Mouse (Mus musculus) neural tube, embryonic 12.5 days (tissue): Measurements from ENCODE around the gene Fam196b. TPM values are rescaled to one million over a fixed set of nuclear protein-coding genes. Genes with fewer than 3 reads are reported as not detected.

Experiments used
- ATAC-seq: fragments of 200-750 bp; cut with Nextera tagmentation; 2 replicates; pipeline ENCODE4 v1.8.0; 2017; ENCODE audit warnings: low read depth, mild to moderate bottlenecking, moderate TSS enrichment, moderate library complexity; ENCODE audit not compliant: low FRiP score
- H3K27ac ChIP-seq: fragments of 300-500 bp; sonication (generic); 2 replicates; pipeline ENCODE4 v1.5.1; 2016
- H3K27me3 ChIP-seq: fragments of 300-500 bp; sonication (generic); replicated peaks from 2 replicates; pipeline ENCODE4 v1.6.1; 2016; ENCODE audit warnings: mild to moderate bottlenecking
- H3K36me3 ChIP-seq: fragments of 300-500 bp; sonication (generic); 2 replicates; pipeline ENCODE4 v1.6.1; 2016; ENCODE audit warnings: mild to moderate bottlenecking
- H3K4me1 ChIP-seq: fragments of 300-500 bp; sonication (generic); 2 replicates; pipeline ENCODE4 v1.6.1; 2016
- H3K4me2 ChIP-seq: fragments of 300-500 bp; sonication (generic); replicated peaks from 2 replicates; pipeline ENCODE4 v1.6.1; 2016; ENCODE audit warnings: mild to moderate bottlenecking
- H3K4me3 ChIP-seq: fragments of 300-500 bp; sonication (generic); 2 replicates; pipeline ENCODE4 v1.5.1; 2016
- H3K9ac ChIP-seq: fragments of 300-500 bp; sonication (generic); 2 replicates; pipeline ENCODE4 v1.6.1; 2016; ENCODE audit warnings: mild to moderate bottlenecking
- H3K9me3 ChIP-seq: fragments of 300-500 bp; sonication (generic); 2 replicates; pipeline ENCODE4 v1.6.1; 2016; ENCODE audit warnings: mild to moderate bottlenecking
- WGBS: fragments of 180-500 bp; shearing (Covaris S2); methylation state at CpG from one replicate; pipeline ENCODE4 v1.1.7; 2016; 5-methylcytosine and 5-hydroxymethylcytosine counted together
- polyA plus RNA-seq: library from polyadenylated mRNA; unstranded; fragments of >200 nt; fragmentation: Nextera tagmentation; extraction: Ambion mirVana; gene quantifications from 2 replicates; pipeline ENCODE4 v1.2.1, GENCODE M21; 2016

Gene Fam196b
- polyA plus RNA-seq, result 1.6 and 2.0 TPM in 2 replicates

DNA sequence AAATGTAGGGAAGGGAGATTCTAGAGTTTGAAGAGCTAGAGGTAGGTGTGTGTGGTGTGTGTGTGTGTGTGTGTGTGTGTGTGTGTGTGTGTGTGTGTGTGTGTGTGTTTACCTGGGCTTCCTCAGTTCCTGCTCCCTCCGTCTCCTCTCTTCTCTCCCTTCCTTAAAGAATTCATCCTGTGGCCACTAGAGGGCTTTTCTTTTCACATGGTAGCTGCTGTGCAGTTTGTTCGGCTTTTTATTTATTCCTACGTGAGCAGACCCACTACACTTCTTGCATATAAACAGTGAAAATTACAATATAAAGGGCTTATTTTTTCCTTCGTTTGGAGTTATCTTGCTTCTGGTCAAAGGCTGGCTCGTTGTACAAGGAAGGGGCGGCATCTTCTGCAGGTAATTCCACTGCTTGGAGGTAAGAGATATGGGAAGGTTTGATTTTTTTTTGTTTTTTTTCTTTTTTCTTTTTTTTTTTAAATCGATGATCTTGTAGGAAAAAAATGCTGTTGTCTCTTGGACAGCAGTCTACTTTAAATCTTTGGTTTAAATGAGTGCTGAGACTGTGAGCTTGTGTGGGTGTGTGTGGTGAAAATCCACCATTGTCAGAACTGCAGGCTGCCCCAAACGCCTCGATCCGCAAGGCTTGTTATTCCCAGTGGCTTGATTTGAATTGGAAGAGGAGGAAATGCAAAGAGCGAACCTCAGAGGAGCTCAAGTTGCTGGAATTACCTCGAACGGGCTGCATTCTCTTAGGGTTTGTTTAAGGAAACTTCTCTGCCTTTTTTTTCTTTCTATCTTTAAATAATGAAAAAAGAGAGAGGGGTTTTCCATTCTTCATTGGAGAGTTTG, at the start of gene Fam196b:
Fam196b (plus strand) TSS at position 289 of the 846 bp plus-strand sequence.
- Histone ChIP-seq H3K4me1 (peaks cover 8% of the 10 kb centered on the region), H3K27ac (no peak within 1 kb of the TSS), H3K9me3 (no peaks in the 10 kb centered on the region), H3K9ac (peak within 1 kb of the TSS; percentile 47; the same call in 1 of the 2 replicates), H3K36me3 (no peaks in the 10 kb centered on the region), H3K4me3 (peak within 1 kb of the TSS; percentile 36), H3K27me3 (peaks cover 8% of the 10 kb centered on the region; the same call in 1 of the 2 replicates), H3K4me2 (peak within 1 kb of the TSS; percentile 55)
- peak; percentile 59; the same call in 1 of the 2 replicates for ATAC-seq
- WGBS, result 2% methylated on average over 13 of the region's 13 CpGs

DNA sequence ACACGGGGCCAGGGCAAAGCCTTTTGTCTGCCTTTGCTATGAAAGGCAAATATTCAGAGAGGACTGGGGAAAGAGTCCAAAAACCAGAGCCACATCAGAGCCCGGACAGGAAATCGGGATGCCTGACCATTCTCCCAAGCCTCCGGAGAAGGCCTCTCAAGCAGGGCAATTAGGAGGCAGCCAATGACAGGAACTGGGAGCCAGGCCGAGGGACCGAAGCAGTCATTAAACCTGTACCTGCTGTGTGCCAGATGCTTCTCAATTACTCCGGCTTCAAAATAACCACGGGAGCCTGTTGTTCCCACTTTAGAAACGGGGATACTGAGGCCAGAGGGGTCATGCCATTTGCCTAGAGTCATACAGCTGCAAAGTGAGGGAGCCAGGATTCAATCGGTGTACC, 42.6 kb upstream of the Fam196b start:
- Histone ChIP-seq H3K9me3 (no peaks in the 10 kb centered on the region), H3K36me3 (no peaks in the 10 kb centered on the region), H3K4me3 (no peak overlapping the region), H3K4me1 (peaks cover 4% of the 10 kb centered on the region; the same call in 1 of the 2 replicates), H3K4me2 (no peak overlapping the region), H3K27me3 (no peaks in the 10 kb centered on the region; the same call in 1 of the 2 replicates), H3K27ac (no peak overlapping the region), H3K9ac (no peak overlapping the region)
- ATAC-seq, result no peak
- 23% methylated on average over 10 of the region's 10 CpGs for WGBS

DNA sequence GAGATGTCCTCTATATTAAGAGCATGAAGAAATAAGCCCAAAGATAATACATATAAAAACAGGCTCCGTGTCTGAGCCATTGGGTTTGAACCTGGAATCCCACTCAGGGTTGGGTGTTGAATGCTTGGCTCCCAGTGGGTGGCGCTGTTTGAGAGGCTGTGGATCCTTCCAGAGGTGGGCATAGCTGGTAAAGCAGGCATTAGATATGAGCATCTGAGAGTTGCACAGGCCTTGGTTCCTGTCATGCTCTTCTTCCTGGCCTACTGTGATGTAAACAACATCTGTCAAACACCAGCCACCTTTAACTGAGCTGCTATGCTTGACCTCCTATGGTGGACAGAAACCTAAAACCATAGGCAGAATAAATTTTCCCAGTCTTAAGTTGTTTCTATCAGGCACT, 38.7 kb upstream of the Fam196b start:
- Histone ChIP-seq H3K27ac (no peak overlapping the region), H3K27me3 (no peaks in the 10 kb centered on the region; the same call in 1 of the 2 replicates), H3K4me2 (no peak overlapping the region), H3K9me3 (no peaks in the 10 kb centered on the region), H3K4me3 (no peak overlapping the region), H3K9ac (no peak overlapping the region), H3K36me3 (no peaks in the 10 kb centered on the region), H3K4me1 (peaks cover 4% of the 10 kb centered on the region; the same call in 1 of the 2 replicates)
- 40% methylated on average over 2 of the region's 2 CpGs for WGBS
- peak; percentile 41; the same call in 1 of the 2 replicates for ATAC-seq

DNA sequence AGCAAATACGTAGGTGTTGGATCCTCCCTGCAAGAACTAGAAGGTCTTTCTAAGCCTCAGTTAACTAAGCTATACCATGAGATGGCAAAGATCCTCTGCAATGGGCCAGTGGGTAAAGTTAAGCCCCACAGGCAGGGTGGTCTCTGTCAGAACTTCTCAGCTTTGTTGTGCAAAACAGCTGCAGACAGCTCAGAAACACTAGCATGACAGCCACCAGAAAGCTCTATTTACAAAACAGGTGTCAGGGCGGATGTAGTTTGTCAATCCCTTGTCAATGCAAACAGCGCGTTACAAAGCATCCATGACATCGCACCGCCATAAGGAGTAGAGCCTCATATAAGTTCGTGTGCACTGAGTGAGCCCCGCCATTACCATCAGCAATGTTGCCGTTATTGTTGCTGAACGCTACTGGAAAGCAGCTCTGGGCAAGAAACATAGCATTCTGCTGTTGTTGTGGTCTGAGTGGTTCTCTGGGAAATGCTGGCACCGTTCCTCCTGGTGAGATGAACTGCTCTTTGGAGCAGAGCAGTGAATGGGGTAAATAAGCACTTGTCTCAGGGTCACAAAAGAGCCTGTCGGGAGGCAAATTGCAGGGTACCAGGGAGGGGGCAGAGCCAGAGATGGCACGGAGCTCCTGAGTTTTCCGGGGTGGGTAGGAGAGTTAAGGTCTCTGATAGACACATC, 38.1 kb upstream of the Fam196b start:
- peak; percentile 74 for ATAC-seq
- Histone ChIP-seq H3K27me3 (no peaks in the 10 kb centered on the region; the same call in 1 of the 2 replicates), H3K9ac (no peak overlapping the region), H3K4me1 (peaks cover 4% of the 10 kb centered on the region; the same call in 1 of the 2 replicates), H3K27ac (no peak overlapping the region), H3K4me3 (no peak overlapping the region), H3K4me2 (no peak overlapping the region; the same call in 1 of the 2 replicates), H3K9me3 (no peaks in the 10 kb centered on the region), H3K36me3 (no peaks in the 10 kb centered on the region)
- 36% methylated on average over 14 of the region's 14 CpGs for WGBS

DNA sequence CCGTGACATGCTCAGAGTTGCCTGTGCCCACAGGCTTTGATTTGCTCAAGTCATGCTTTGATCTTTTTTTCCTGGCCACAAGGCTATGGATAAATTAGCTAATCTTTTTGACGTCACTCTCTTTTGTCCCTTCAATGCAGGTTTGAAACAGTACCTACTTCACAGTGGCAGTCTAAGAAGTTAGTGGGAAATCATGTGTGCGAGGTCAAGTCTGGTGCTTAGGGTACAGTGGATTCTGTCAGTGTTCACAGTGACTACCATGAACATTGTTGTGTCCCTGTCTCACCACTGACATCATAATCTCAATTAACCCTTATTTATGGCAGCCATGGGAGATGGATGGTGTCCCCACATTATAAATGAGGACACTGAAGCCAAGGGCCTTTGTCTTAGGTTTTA, 37.6 kb upstream of the Fam196b start:
- no peak overlapping the region for H3K9ac ChIP-seq
- no peak overlapping the region; the same call in 1 of the 2 replicates for H3K4me2 ChIP-seq
- H3K27ac ChIP-seq, result no peak overlapping the region
- H3K4me1 ChIP-seq, result peaks cover 4% of the 10 kb centered on the region; the same call in 1 of the 2 replicates
- WGBS, result 47% methylated on average over 3 of the region's 3 CpGs
- no peaks in the 10 kb centered on the region; the same call in 1 of the 2 replicates for H3K27me3 ChIP-seq
- H3K36me3 ChIP-seq, result no peaks in the 10 kb centered on the region
- H3K9me3 ChIP-seq, result no peaks in the 10 kb centered on the region
- peak; percentile 37; the same call in 1 of the 2 replicates for ATAC-seq
- H3K4me3 ChIP-seq, result no peak overlapping the region

DNA sequence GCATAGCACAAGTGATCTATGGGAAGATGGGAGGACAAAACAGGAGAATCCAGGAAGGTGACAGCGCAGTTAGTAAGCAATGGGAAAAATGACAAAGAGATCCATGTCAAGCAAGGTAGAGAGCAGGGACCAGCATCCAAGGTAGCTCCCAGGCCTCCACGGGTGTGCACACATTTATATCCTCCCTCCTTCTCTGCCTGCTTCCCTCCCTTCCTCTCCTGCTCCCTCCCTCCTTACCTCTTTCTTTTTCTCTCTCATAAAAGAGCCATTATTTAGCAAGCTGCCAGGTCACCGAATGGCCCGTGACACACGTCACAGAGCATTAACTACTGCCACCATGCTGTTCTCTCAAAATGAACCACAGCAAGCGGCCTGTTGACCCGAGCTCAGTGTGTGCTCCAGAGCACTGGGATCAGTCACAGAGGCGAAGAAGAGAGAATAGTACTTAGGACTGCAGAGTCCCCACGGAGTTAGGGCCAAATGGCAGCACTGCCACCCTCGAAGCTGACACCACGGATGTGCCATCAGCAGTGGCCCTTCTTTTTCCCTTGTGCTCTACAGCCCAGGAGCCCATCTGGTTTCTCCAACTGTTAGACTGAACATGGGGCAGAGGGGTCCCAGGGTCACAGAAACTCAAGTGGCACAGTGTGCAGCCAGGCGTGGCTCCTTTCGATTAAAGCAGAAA, 30.4 kb upstream of the Fam196b start:
- 0 out of 2 replicates have a peak, but pooled peaks cover 14% of the 10 kb centered on the region for H3K27me3 ChIP-seq
- peak; percentile 41; the same call in 1 of the 2 replicates for ATAC-seq
- WGBS, result 15% methylated on average over 13 of the region's 13 CpGs

DNA sequence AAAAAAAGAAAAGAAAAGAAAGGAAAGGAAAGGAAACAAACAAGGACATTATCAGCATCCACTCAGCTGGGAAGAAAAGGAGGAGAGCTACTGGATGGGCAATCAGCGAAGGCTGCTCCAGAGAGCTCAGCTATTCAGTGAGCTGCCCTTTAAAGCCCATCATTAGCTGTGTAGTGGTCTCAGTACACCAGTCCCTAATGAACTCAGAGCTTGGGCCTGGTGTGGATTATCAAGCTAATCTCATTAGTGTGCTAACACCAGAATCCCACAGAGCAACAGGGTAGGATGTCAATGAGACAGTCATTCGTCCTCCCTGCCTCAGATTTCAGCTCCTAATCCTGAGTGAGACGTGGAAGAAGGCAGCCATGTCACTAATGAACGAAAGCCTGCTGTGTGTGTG, 24.4 kb upstream of the Fam196b start:
- ATAC-seq, result no peak
- H3K27ac ChIP-seq, result no peak overlapping the region
- 45% methylated on average over 4 of the region's 4 CpGs for WGBS

More for the DNA sequence above, 30.4 kb upstream of the Fam196b start:
- H3K4me3 ChIP-seq, result no peak overlapping the region
- H3K4me1 ChIP-seq, result peaks cover 10% of the 10 kb centered on the region
- no peak overlapping the region for H3K9ac ChIP-seq
- H3K27ac ChIP-seq, result no peak overlapping the region
- H3K9me3 ChIP-seq, result no peaks in the 10 kb centered on the region
- no peaks in the 10 kb centered on the region for H3K36me3 ChIP-seq
- no peak overlapping the region for H3K4me2 ChIP-seq

DNA sequence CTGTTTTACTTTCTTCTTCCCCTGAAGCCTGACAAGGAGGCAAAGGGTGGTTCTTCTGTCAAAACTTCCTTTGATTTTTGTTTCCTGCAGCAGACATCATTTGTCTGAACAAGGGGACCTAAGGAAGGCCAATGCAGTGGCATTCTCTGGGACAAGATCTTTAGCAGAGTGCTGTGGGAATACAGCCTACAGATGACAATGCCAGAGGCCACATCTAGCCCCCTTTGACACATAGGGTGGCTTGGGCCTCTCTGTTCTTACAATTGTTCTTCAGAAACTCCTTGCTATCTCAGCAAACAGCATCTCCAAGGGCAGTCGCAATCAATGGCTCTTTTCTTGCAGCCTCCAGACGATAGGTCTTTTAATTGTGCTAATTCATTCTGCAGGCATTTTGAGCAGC, 23.9 kb upstream of the Fam196b start:
- H3K4me1 ChIP-seq, result no peaks in the 10 kb centered on the region
- ATAC-seq, result no peak
- no peak overlapping the region for H3K4me2 ChIP-seq
- no peak overlapping the region for H3K4me3 ChIP-seq
- no peaks in the 10 kb centered on the region for H3K9me3 ChIP-seq
- no peak overlapping the region for H3K9ac ChIP-seq
- no peak overlapping the region for H3K27ac ChIP-seq
- WGBS, result 21% methylated on average over 2 of the region's 2 CpGs
- H3K36me3 ChIP-seq, result no peaks in the 10 kb centered on the region
- H3K27me3 ChIP-seq, result no peaks in the 10 kb centered on the region

More for the DNA sequence above, 24.4 kb upstream of the Fam196b start:
- Histone ChIP-seq H3K36me3 (no peaks in the 10 kb centered on the region), H3K9me3 (no peaks in the 10 kb centered on the region), H3K27me3 (no peaks in the 10 kb centered on the region), H3K4me1 (no peaks in the 10 kb centered on the region), H3K9ac (no peak overlapping the region), H3K4me3 (no peak overlapping the region), H3K4me2 (no peak overlapping the region)

DNA sequence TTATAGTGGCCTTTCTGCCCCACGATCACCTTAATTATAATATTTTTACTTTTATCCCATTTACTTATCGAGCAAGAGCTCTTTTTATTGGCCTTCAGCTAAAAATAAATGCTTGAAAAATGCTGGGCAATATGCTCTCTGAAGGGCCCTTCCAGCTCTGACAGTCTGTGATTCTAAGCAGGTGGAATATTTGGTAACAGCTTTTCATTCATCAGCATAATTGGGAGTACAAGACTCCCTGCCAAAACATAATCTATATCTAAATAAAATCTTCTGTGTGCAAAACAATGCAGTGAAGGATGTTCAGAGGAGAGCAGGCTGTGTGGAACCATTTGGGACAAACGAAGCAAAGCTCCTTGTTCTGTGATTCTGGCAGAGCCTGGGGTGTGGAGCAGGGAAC, 23.3 kb upstream of the Fam196b start:
- Histone ChIP-seq H3K4me3 (no peak overlapping the region), H3K9me3 (no peaks in the 10 kb centered on the region), H3K4me1 (no peaks in the 10 kb centered on the region), H3K9ac (no peak overlapping the region), H3K27ac (no peak overlapping the region), H3K27me3 (no peaks in the 10 kb centered on the region), H3K4me2 (no peak overlapping the region), H3K36me3 (no peaks in the 10 kb centered on the region)
- 51% methylated on average over 3 of the region's 3 CpGs for WGBS
- ATAC-seq, result no peak

DNA sequence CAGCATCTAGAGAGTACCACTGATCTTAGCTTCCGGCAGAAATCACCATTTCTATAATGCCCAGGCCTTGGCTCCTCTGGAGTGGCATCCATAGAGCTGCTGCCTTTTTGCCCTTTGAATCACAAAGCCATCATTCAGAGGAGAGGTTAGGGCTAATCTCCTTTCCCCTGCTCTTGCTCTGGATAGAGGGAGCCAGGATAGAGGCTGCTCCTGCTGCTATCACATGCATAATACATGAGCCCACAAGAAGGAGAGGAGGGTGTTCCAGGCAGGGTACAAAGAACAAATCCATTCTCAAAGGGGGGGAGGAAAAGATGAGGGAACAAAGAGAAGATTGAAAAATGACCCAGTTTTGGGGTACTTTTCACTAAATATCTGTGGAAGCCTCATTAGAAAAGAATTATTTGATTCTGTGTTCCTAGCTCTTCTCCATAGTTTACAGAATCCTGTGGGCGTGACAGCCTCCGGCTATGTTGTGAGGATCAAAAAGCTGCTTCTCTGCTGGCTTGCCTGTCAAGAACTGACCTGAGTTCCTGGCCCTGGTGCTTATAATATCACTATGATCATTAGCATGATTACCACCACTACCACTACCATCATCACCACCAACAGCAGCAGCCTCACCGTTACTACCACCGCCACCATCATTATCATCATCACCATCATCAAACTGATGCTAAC, 16.8 kb upstream of the Fam196b start:
- no peak overlapping the region for H3K4me2 ChIP-seq
- H3K36me3 ChIP-seq, result no peaks in the 10 kb centered on the region
- no peak overlapping the region for H3K4me3 ChIP-seq
- H3K27me3 ChIP-seq, result no peaks in the 10 kb centered on the region
- peaks cover 5% of the 10 kb centered on the region for H3K4me1 ChIP-seq
- H3K9ac ChIP-seq, result no peak overlapping the region
- no peak overlapping the region for H3K27ac ChIP-seq
- no peaks in the 10 kb centered on the region for H3K9me3 ChIP-seq
- ATAC-seq, result peak; percentile 77; the same call in 1 of the 2 replicates
- 57% methylated on average over 5 of the region's 5 CpGs for whole genome bisulfite sequencing

DNA sequence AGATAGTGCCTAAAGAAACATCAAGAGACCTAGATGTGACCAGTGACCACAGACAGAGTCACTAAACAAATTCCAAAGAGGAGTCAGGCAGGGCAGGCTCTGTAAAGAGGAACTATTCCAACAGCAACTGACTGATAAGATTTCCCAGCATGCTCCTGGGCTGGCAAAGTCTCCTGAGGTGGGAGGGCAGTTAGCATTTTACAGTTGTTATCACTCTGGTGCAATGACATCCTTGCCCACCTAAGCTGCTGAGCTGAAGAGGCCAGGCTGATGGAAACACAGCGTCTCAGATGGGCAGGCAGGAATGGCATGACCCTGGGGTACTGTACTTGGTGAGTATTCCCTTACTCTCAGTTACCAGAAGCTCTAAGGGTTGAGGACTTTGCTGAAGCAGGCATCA, 15.1 kb upstream of the Fam196b start:
- ATAC-seq, result no peak
- Histone ChIP-seq H3K36me3 (no peaks in the 10 kb centered on the region), H3K4me2 (no peak overlapping the region), H3K9ac (no peak overlapping the region), H3K9me3 (no peaks in the 10 kb centered on the region), H3K4me3 (no peak overlapping the region), H3K27me3 (no peaks in the 10 kb centered on the region), H3K4me1 (peaks cover 5% of the 10 kb centered on the region), H3K27ac (no peak overlapping the region)
- WGBS, result 86% methylated on average over 1 of the region's 1 CpGs
